Mouse (Mus musculus) forebrain, embryonic 16.5 days (tissue): Measurements from ENCODE around the gene Nfkbil1. TPM values are rescaled to one million over a fixed set of nuclear protein-coding genes. Genes with fewer than 3 reads are reported as not detected.

Source experiments
- ATAC-seq: fragments of 200-750 bp; cut with Nextera tagmentation; 2 replicates; pipeline ENCODE4 v1.8.0; 2017; ENCODE audit warnings: mild to moderate bottlenecking, moderate library complexity
- H3K27ac ChIP-seq: fragments of 300-500 bp; sonication (generic); 2 replicates; pipeline ENCODE4 v1.5.1; 2014; ENCODE audit warnings: low read length, control low read depth
- H3K27me3 ChIP-seq: fragments of 300-500 bp; sonication (generic); replicated peaks from 2 replicates; pipeline ENCODE4 v1.6.1; 2014; ENCODE audit warnings: low read length; ENCODE audit not compliant: control insufficient read depth, insufficient read depth
- H3K36me3 ChIP-seq: fragments of 300-500 bp; sonication (generic); 2 replicates; pipeline ENCODE4 v1.6.1; 2014; ENCODE audit not compliant: control insufficient read depth, insufficient read depth
- H3K4me1 ChIP-seq: fragments of 300-500 bp; sonication (generic); replicated peaks from 2 replicates; pipeline ENCODE4 v1.6.1; 2014; ENCODE audit warnings: low read length; ENCODE audit not compliant: control insufficient read depth, insufficient read depth
- H3K4me2 ChIP-seq: fragments of 300-500 bp; sonication (generic); 2 replicates; pipeline ENCODE4 v1.6.1; 2014; ENCODE audit warnings: mild to moderate bottlenecking, low read length, control low read depth
- H3K4me3 ChIP-seq: fragments of 300-500 bp; sonication (generic); replicated peaks from 2 replicates; pipeline ENCODE4 v1.5.1; 2014; ENCODE audit warnings: mild to moderate bottlenecking, low read length, control low read depth
- H3K9ac ChIP-seq: fragments of 300-500 bp; sonication (generic); replicated peaks from 2 replicates; pipeline ENCODE4 v1.6.1; 2014; ENCODE audit warnings: low read depth, low read length, control low read depth
- H3K9me3 ChIP-seq: fragments of 300-500 bp; sonication (generic); 2 replicates; pipeline ENCODE4 v1.6.1; 2016; ENCODE audit warnings: low read length; ENCODE audit not compliant: control insufficient read depth
- WGBS: fragments of 180-500 bp; shearing (Covaris S2); extraction: QIAGEN DNeasy Blood & Tissue Kit; methylation state at CpG from one replicate; pipeline ENCODE4 v1.1.7; 2014; 5-methylcytosine and 5-hydroxymethylcytosine counted together
- polyA plus RNA-seq: library from polyadenylated mRNA; unstranded; fragments of >200 nt; fragmentation: Nextera tagmentation; extraction: Ambion mirVana; gene quantifications from 2 replicates; pipeline ENCODE4 v1.2.1, GENCODE M21; 2015

Nfkbil1 gene
- polyA plus RNA-seq, 1 experiment from 2014 or later = 10.7 TPM

DNA sequence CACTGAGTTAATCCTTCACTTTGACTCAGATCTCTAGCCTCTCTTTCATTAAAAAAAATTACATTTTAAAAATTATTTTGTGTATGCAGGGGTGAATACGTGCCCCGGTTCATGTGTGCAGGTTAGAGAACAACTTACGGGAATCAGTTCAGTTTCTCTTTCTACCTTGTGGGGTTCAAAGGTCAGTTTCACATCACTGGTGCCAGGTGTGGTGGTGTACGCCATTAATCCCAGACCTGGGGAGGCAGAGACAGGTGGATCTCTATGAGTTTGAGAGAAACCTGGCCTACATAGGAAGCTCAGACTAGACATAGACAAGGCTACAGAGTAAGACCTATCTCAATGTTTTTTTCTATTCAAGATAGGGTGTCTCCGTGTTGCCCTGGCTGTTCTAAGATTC is 22.5 kb downstream of the Nfkbil1 start:
- no peak for ATAC-seq
- H3K9me3 ChIP-seq = no peaks in the 10 kb centered on the region
- 96% methylated on average over 5 of the region's 5 CpGs for WGBS
- H3K27me3 ChIP-seq = no peaks in the 10 kb centered on the region
- H3K36me3 ChIP-seq = no peaks in the 10 kb centered on the region
- no peak overlapping the region for H3K4me3 ChIP-seq
- no peak overlapping the region for H3K9ac ChIP-seq
- H3K27ac ChIP-seq = no peak overlapping the region
- H3K4me2 ChIP-seq = no peak overlapping the region
- H3K4me1 ChIP-seq = no peaks in the 10 kb centered on the region

DNA sequence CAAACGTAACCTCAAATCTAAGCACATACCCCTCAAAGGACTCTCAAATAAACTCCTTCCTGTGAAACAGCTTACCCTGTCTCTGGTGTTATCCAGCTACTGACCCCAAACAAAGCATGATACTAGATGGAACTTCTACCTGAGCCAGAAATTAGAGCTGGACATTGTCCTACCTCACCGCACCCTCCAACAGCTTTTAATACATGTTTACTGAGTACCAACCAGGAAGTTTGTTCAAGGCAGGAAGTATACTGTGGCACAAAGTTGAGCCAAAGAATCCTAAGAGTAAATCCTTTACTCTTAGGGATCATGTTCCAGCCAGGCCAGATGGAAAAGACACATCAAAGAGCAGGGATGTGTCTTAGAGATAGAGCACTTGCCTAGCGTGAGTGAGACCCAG is 25.0 kb downstream of the Nfkbil1 start:
- WGBS = 82% methylated on average over 3 of the region's 3 CpGs
- no peak for ATAC-seq
- H3K9ac ChIP-seq = no peak overlapping the region
- H3K4me2 ChIP-seq = no peak overlapping the region
- H3K4me1 ChIP-seq = no peaks in the 10 kb centered on the region
- no peaks in the 10 kb centered on the region for H3K27me3 ChIP-seq
- H3K36me3 ChIP-seq = no peaks in the 10 kb centered on the region
- H3K27ac ChIP-seq = no peak overlapping the region
- H3K9me3 ChIP-seq = no peaks in the 10 kb centered on the region
- no peak overlapping the region for H3K4me3 ChIP-seq

DNA sequence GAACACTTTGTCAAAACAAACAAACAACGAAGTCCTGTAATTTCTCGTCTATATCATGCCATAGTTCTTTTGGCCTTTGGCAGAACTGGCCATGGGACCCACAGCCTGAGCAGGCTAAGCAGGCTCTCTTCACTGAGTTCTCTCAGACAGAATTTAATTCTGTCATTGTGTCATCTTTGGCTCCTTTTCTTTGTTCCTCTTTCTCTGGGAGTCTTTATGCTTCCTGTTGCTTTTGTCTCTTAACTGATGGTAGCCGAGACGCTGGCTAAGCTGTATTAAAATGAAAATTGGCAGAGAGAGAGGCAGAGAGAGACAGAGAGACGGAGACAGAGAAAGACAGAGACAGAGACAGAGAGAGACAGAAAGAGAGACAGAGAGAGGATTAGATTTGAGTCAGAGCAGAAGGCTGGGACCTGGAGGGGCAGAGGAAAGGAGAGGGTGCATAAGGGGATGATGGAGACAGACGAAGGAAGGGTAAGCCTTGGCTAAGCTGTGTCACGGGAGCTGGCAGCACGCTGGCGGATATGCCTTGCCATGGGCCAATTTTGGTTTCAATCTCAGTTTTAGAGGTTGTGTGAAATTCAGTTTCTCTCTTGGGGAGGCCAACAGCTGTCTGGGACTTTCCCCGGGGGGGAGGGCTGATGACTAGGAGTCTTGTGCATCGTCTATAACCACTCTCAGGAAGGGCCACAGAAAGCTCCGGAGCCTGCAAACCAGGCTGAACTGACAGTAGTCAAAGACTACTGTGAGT is 25.6 kb downstream of the Nfkbil1 start:
- H3K36me3 ChIP-seq = no peaks in the 10 kb centered on the region
- H3K9me3 ChIP-seq = no peaks in the 10 kb centered on the region
- no peak overlapping the region for H3K4me2 ChIP-seq
- WGBS = 67% methylated on average over 12 of the region's 12 CpGs
- H3K4me3 ChIP-seq = no peak overlapping the region
- no peak overlapping the region for H3K27ac ChIP-seq
- H3K9ac ChIP-seq = no peak overlapping the region
- no peaks in the 10 kb centered on the region for H3K27me3 ChIP-seq
- ATAC-seq = no peak
- no peaks in the 10 kb centered on the region for H3K4me1 ChIP-seq

DNA sequence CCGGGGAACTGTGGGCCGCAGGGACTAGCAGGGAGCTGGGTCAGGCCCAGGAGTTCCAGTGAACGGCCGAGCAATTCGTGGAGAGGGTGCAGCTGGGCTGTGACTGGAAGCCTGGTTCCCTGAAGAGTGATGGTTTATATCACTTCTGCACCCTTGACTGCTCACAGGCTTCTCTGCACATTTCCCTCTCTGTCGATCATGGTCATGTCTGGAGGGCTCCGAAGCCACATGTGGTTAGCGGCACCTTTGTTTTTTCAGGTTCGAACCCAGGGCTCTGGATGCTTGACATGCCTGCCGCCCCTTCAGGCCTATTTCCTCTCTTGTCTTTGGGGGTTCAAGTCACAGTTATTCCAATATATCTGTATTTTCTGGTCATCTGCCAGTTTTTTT is 30.2 kb downstream of the Nfkbil1 start:
- Histone ChIP-seq H3K4me1 (no peaks in the 10 kb centered on the region), H3K36me3 (no peaks in the 10 kb centered on the region), H3K9ac (no peak overlapping the region), H3K27me3 (no peaks in the 10 kb centered on the region), H3K4me2 (no peak overlapping the region), H3K4me3 (no peak overlapping the region), H3K9me3 (no peaks in the 10 kb centered on the region), H3K27ac (no peak overlapping the region)
- 56% methylated on average over 10 of the region's 10 CpGs for WGBS
- ATAC-seq = no peak

DNA sequence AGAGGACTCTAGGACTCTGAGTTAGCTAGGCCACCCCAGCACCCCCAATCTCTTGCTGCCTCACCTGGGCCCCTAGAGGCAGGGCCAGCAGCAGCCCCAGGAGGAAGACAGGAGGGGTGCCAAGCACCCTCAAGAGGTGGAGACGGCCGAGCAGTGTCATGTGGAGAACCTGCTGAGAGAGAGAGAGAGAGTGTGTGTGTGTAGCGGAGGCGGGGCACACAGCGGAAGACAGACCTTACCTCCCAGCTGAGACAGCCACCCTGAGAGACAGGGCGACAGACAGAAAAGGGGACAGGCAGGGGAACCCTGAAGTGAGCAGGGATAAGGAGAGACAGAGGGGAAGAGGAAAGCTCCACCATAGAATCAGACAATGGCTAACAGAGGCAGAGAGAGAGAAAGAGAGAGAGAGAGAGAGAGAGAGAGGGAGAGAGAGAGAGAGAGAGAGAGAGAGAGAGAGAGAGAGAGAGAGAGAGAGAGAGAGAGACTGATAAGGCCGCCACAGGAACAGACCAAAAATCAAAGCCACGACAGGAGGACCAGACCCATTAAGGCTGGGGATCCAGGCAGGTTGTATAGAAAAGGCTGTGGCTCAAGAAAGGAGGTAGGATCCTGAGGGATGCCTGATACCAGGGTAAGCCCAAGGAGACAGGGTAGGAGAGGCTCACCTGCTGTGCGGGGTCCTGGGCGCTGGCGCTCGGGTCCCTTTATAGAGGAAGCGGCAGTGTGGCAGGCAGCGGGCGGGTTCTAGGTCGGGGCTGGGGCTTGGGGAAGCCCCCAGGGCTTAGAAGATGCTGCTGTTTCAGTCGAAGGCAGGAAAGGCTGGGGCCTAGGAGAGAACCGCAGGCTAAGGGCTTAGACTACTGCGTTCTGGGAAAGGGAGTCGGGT is 30.9 kb downstream of the Nfkbil1 start, which contains the start of gene Lta:
TSS of gene Lta (minus strand) at position 858 of the 886 bp plus-strand sequence.
- H3K9me3 ChIP-seq = no peaks in the 10 kb centered on the region
- WGBS = 24% methylated on average over 20 of the region's 20 CpGs
- no peaks in the 10 kb centered on the region for H3K27me3 ChIP-seq
- H3K9ac ChIP-seq = no peak within 1 kb of the TSS
- H3K4me3 ChIP-seq = no peak within 1 kb of the TSS
- H3K4me2 ChIP-seq = no peak within 1 kb of the TSS
- H3K27ac ChIP-seq = no peak within 1 kb of the TSS
- no peaks in the 10 kb centered on the region for H3K4me1 ChIP-seq
- no peak for ATAC-seq
- H3K36me3 ChIP-seq = no peaks in the 10 kb centered on the region

DNA sequence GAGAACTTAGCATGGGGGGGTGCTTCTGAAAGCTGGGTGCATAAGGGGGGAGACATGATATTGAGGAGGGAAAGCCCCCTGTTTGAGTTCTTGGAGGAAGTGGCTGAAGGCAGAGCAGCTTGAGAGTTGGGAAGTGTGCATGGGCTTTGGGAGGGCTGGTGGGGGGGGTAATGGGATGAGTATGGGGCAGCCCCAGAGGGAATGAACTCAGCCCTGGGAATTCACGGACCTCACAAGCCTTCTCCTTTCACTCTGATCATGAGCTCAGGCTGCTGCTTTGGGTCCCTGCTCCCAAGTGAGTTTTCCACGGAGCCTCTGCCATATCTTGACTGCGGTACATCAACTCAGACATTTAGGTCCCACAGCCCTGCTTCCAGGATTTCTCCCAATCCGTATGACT is 33.1 kb downstream of the Nfkbil1 start:
- WGBS = 83% methylated on average over 4 of the region's 4 CpGs
- no peak for ATAC-seq

DNA sequence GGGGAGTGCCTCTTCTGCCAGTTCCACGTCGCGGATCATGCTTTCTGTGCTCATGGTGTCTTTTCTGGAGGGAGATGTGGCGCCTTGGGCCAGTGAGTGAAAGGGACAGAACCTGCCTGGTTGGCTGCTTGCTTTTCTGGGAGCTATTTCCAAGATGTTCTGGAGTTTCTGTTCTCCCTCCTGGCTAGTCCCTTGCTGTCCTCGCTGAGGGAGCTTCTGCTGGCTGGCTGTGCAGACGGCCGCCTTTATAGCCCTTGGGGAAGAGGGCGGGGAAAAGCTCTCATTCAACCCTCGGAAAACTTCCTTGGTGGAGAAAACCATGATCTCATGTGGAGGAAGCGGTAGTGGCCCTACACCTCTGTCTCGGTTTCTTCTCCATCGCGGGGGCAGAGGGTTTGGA is 33.8 kb downstream of the Nfkbil1 start, which contains the start of gene Tnf:
TSS of gene Tnf (minus strand) at position 221 of the 400 bp plus-strand sequence.
- Histone ChIP-seq H3K27ac (no peak within 1 kb of the TSS), H3K4me2 (no peak within 1 kb of the TSS), H3K9me3 (no peaks in the 10 kb centered on the region), H3K9ac (no peak within 1 kb of the TSS), H3K4me3 (no peak within 1 kb of the TSS), H3K27me3 (peaks cover 6% of the 10 kb centered on the region; the same call in 1 of the 2 replicates), H3K36me3 (no peaks in the 10 kb centered on the region), H3K4me1 (no peaks in the 10 kb centered on the region)
- 50% methylated on average over 13 of the region's 13 CpGs for WGBS
- no peak for ATAC-seq

More for the DNA sequence above, 33.1 kb downstream of the Nfkbil1 start:
- H3K36me3 ChIP-seq = no peaks in the 10 kb centered on the region
- H3K4me2 ChIP-seq = no peak overlapping the region
- H3K27me3 ChIP-seq = 0 out of 2 replicates have a peak, but pooled peaks cover 2% of the 10 kb centered on the region
- H3K27ac ChIP-seq = no peak overlapping the region
- no peaks in the 10 kb centered on the region for H3K9me3 ChIP-seq
- no peaks in the 10 kb centered on the region for H3K4me1 ChIP-seq
- no peak overlapping the region for H3K9ac ChIP-seq
- H3K4me3 ChIP-seq = no peak overlapping the region

DNA sequence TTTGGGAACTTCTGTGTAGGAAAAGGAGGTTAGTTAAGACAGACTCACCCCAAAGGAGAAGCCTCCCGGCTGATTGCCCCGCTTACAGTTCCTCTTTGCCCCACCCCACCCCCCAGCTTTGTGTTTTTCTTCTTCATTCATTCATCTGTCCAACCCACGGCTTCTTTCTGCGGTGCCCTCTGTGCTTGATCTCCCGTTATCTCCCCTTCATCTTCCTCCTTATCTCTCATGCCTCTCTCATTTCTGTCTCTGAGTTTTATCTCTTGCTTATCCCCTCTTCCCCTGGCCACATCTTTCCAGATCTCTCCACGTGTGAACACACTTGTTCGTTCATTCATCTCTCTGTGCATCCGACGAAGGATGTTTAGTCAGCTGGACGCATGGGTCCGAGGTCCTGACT is 34.5 kb downstream of the Nfkbil1 start:
- ATAC-seq = no peak
- Histone ChIP-seq H3K36me3 (no peaks in the 10 kb centered on the region), H3K27ac (no peak overlapping the region), H3K4me2 (no peak overlapping the region), H3K4me1 (peaks cover 2% of the 10 kb centered on the region), H3K4me3 (no peak overlapping the region), H3K9me3 (no peaks in the 10 kb centered on the region), H3K27me3 (peaks cover 11% of the 10 kb centered on the region), H3K9ac (no peak overlapping the region)
- WGBS = 77% methylated on average over 11 of the region's 11 CpGs

DNA sequence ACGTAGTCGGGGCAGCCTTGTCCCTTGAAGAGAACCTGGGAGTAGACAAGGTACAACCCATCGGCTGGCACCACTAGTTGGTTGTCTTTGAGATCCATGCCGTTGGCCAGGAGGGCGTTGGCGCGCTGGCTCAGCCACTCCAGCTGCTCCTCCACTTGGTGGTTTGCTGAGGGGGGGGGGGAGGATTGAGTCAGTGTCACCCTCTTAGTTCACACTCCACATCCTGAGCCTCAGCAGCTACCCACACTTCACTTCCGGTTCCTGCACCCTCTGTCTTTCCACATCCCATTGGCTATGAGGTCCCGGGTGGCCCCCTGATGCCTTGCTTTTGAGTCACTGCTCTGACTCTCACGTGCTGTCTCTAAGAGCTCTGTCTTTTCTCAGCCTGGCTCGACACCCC is 35.2 kb downstream of the Nfkbil1 start:
- WGBS = 88% methylated on average over 11 of the region's 11 CpGs
- Histone ChIP-seq H3K9ac (no peak overlapping the region), H3K27me3 (peaks cover 17% of the 10 kb centered on the region), H3K4me2 (no peak overlapping the region), H3K27ac (no peak overlapping the region), H3K9me3 (no peaks in the 10 kb centered on the region), H3K4me1 (peaks cover 9% of the 10 kb centered on the region), H3K36me3 (no peaks in the 10 kb centered on the region), H3K4me3 (no peak overlapping the region)
- ATAC-seq = no peak
